Mouse (Mus musculus): Measurements from ENCODE around the gene Rab42. TPM values are rescaled to one million over a fixed set of nuclear protein-coding genes. Genes with fewer than 3 reads are reported as not detected.

The Rab42 gene
- polyA plus RNA-seq (2015; fragmentation: Nextera tagmentation; extraction: Ambion mirVana) = 0.30 and 0.73 TPM in 2 replicates

- DNase-seq (peak; percentile 76), ATAC-seq (peak; percentile 80)
- Histone ChIP-seq H3K27me3 (ENCODE audit: insufficient read depth, low read length) (no peaks in the 10 kb centered on the region), H3K9ac (replicated peaks) (peak within 1 kb of the TSS; percentile 61), H3K4me1 (ENCODE audit: insufficient read depth) (peaks cover 7% of the 10 kb centered on the region; the same call in 1 of the 2 replicates), H3K27ac (ENCODE audit: low read depth) (no peak within 1 kb of the TSS), H3K36me3 (replicated peaks; ENCODE audit: insufficient read depth, low read length) (no peaks in the 10 kb centered on the region), H3K4me2 (ENCODE audit: low read depth, low read length) (peak within 1 kb of the TSS; percentile 87), H3K9me3 (ENCODE audit: low read length) (no peaks in the 10 kb centered on the region), H3K4me3 (ENCODE audit: low read depth, low read length) (peak within 1 kb of the TSS; percentile 53)
- TF ChIP-seq CTCF (IDR thresholded peaks at IDR 0.05; ENCODE audit: low read depth) (peak; percentile 28), EP300 (IDR thresholded peaks at IDR 0.05; ENCODE audit: low read depth) (no peak)
- 2% methylated on average over 31 of the region's 31 CpGs for WGBS (ENCODE audit: insufficient replicate concordance)
Observed at GRCm38 (mm10) chr4:132302939-132303479, at the start of gene Rab42. Gene Rab42, minus strand, starts transcription at chr4:132303385.

GRCm38 (mm10) chr4:132352739-132353138 lies 49.6 kb upstream of the Rab42 start:
- Histone ChIP-seq H3K4me2 (ENCODE audit: low read depth, low read length) (peak overlapping the region; percentile 69), H3K4me3 (ENCODE audit: low read depth, low read length) (peak overlapping the region; percentile 77), H3K36me3 (replicated peaks; ENCODE audit: insufficient read depth, low read length) (peaks cover 19% of the 10 kb centered on the region), H3K4me1 (ENCODE audit: insufficient read depth) (peaks cover 32% of the 10 kb centered on the region), H3K27ac (ENCODE audit: low read depth) (peak overlapping the region; percentile 97), H3K9ac (replicated peaks) (peak overlapping the region; percentile 86), H3K9me3 (ENCODE audit: low read length) (no peaks in the 10 kb centered on the region), H3K27me3 (ENCODE audit: insufficient read depth, low read length) (no peaks in the 10 kb centered on the region)
- peak; percentile 36 for DNase-seq
- TF ChIP-seq CTCF (IDR thresholded peaks at IDR 0.05; ENCODE audit: low read depth) = no peak
- 0% methylated on average over 14 of the region's 14 CpGs for WGBS (ENCODE audit: insufficient replicate concordance)
- ATAC-seq = no peak

GRCm38 (mm10) chr4:132351401-132351800 lies 48.2 kb upstream of the Rab42 start:
- peaks cover 14% of the 10 kb centered on the region; the same call in 1 of the 2 replicates for H3K36me3 ChIP-seq (replicated peaks; ENCODE audit: insufficient read depth, low read length)
- H3K4me2 ChIP-seq (ENCODE audit: low read depth, low read length) = peak overlapping the region; percentile 69
- TF ChIP-seq EP300 (IDR thresholded peaks at IDR 0.05; ENCODE audit: low read depth) (no peak), CTCF (IDR thresholded peaks at IDR 0.05; ENCODE audit: low read depth) (no peak)
- no peak for DNase-seq
- peak overlapping the region; percentile 77 for H3K4me3 ChIP-seq (ENCODE audit: low read depth, low read length)
- H3K4me1 ChIP-seq (ENCODE audit: insufficient read depth) = peaks cover 28% of the 10 kb centered on the region
- ATAC-seq = no peak
- no peak overlapping the region for H3K27ac ChIP-seq (ENCODE audit: low read depth)
- H3K27me3 ChIP-seq (ENCODE audit: insufficient read depth, low read length) = no peaks in the 10 kb centered on the region
- 16% methylated on average over 1 of the region's 1 CpGs for WGBS (ENCODE audit: insufficient replicate concordance)
- H3K9ac ChIP-seq (replicated peaks) = peak overlapping the region; percentile 86
- H3K9me3 ChIP-seq (ENCODE audit: low read length) = no peaks in the 10 kb centered on the region

GRCm38 (mm10) chr4:132350854-132351253 lies 47.7 kb upstream of the Rab42 start:
- no peak overlapping the region for H3K4me2 ChIP-seq (ENCODE audit: low read depth, low read length)
- ATAC-seq (no peak), DNase-seq (no peak)
- no peak overlapping the region for H3K4me3 ChIP-seq (ENCODE audit: low read depth, low read length)
- no peak overlapping the region for H3K9ac ChIP-seq (replicated peaks)
- peaks cover 23% of the 10 kb centered on the region for H3K4me1 ChIP-seq (ENCODE audit: insufficient read depth)
- no peak overlapping the region for H3K27ac ChIP-seq (ENCODE audit: low read depth)
- H3K36me3 ChIP-seq (replicated peaks; ENCODE audit: insufficient read depth, low read length) = peaks cover 10% of the 10 kb centered on the region; the same call in 1 of the 2 replicates
- H3K9me3 ChIP-seq (ENCODE audit: low read length) = no peaks in the 10 kb centered on the region
- no peak for TF ChIP-seq EP300 (IDR thresholded peaks at IDR 0.05; ENCODE audit: low read depth)
- TF ChIP-seq CTCF (IDR thresholded peaks at IDR 0.05; ENCODE audit: low read depth) = no peak
- no peaks in the 10 kb centered on the region for H3K27me3 ChIP-seq (ENCODE audit: insufficient read depth, low read length)
- 75% methylated on average over 3 of the region's 3 CpGs for WGBS (ENCODE audit: insufficient replicate concordance)

GRCm38 (mm10) chr4:132350123-132350740 lies 47.0 kb upstream of the Rab42 start:
- DNase-seq = no peak
- 53% methylated on average over 2 of the region's 2 CpGs for WGBS (ENCODE audit: insufficient replicate concordance)
- Histone ChIP-seq H3K9ac (replicated peaks) (no peak overlapping the region), H3K27me3 (ENCODE audit: insufficient read depth, low read length) (no peaks in the 10 kb centered on the region), H3K9me3 (ENCODE audit: low read length) (no peaks in the 10 kb centered on the region), H3K4me3 (ENCODE audit: low read depth, low read length) (no peak overlapping the region), H3K4me1 (ENCODE audit: insufficient read depth) (peaks cover 19% of the 10 kb centered on the region), H3K27ac (ENCODE audit: low read depth) (no peak overlapping the region), H3K36me3 (replicated peaks; ENCODE audit: insufficient read depth, low read length) (peaks cover 10% of the 10 kb centered on the region; the same call in 1 of the 2 replicates), H3K4me2 (ENCODE audit: low read depth, low read length) (no peak overlapping the region)
- TF ChIP-seq CTCF (IDR thresholded peaks at IDR 0.05; ENCODE audit: low read depth) (no peak), EP300 (IDR thresholded peaks at IDR 0.05; ENCODE audit: low read depth) (no peak)
- no peak for ATAC-seq

GRCm38 (mm10) chr4:132349495-132350122 lies 46.4 kb upstream of the Rab42 start:
- Histone ChIP-seq H3K27me3 (ENCODE audit: insufficient read depth, low read length) (no peaks in the 10 kb centered on the region), H3K4me2 (ENCODE audit: low read depth, low read length) (no peak overlapping the region), H3K9me3 (ENCODE audit: low read length) (no peaks in the 10 kb centered on the region), H3K4me3 (ENCODE audit: low read depth, low read length) (no peak overlapping the region), H3K36me3 (replicated peaks; ENCODE audit: insufficient read depth, low read length) (peaks cover 10% of the 10 kb centered on the region; the same call in 1 of the 2 replicates), H3K9ac (replicated peaks) (no peak overlapping the region), H3K27ac (ENCODE audit: low read depth) (no peak overlapping the region), H3K4me1 (ENCODE audit: insufficient read depth) (peaks cover 24% of the 10 kb centered on the region)
- WGBS (ENCODE audit: insufficient replicate concordance) = 54% methylated on average over 3 of the region's 3 CpGs
- ATAC-seq = no peak
- no peak for DNase-seq
- TF ChIP-seq CTCF (IDR thresholded peaks at IDR 0.05; ENCODE audit: low read depth) (peak; percentile 32), EP300 (IDR thresholded peaks at IDR 0.05; ENCODE audit: low read depth) (no peak)
